Mouse (Mus musculus) neutrophil, adult 5-6 weeks (primary cell): Measurements from ENCODE around the gene Zfp950. TPM values are rescaled to one million over a fixed set of nuclear protein-coding genes. Genes with fewer than 3 reads are reported as not detected.
A peak's percentile ranks its signal among the peaks of the same experiment; 100 is the strongest.

Source experiments
- ATAC-seq: fragments of 151-379, 151-347 bp; 2 replicates; pipeline ENCODE4 v1.8.0; 2017; ENCODE audit warnings: mild to moderate bottlenecking, moderate TSS enrichment; ENCODE audit not compliant: insufficient number of reproducible peaks, poor library complexity, low FRiP score, severe bottlenecking; ENCODE audit errors: extremely low read depth
- total RNA-seq: library from RNA; stranded (forward); fragments of 200-1000 nt; gene quantifications from 2 replicates; pipeline ENCODE4 v1.2.3, GENCODE M21; 2017

Gene Zfp950
- total RNA-seq, 1 experiment from 2014 or later: 84.0 TPM

GRCm38 (mm10) chr19:61065011-61065410 is 75.6 kb downstream of the Zfp950 start:
- ATAC-seq: no peak

GRCm38 (mm10) chr19:61064386-61064785 is 76.3 kb downstream of the Zfp950 start:
- ATAC-seq: no peak

GRCm38 (mm10) chr19:61057581-61057980 is 83.1 kb downstream of the Zfp950 start:
- no peak for ATAC-seq

GRCm38 (mm10) chr19:61056783-61057410 is 83.7 kb downstream of the Zfp950 start:
- ATAC-seq: no peak

- no peak for ATAC-seq
These were observed 87.9 kb downstream of the Zfp950 start for GRCm38 (mm10) chr19:61052786-61053185.

GRCm38 (mm10) chr19:61052008-61052407 is 88.6 kb downstream of the Zfp950 start:
- no peak for ATAC-seq

- no peak for ATAC-seq
These were observed 89.5 kb downstream of the Zfp950 start for GRCm38 (mm10) chr19:61051151-61051550.

- ATAC-seq: no peak
These were observed 91.2 kb downstream of the Zfp950 start for GRCm38 (mm10) chr19:61049413-61049812.

GRCm38 (mm10) chr19:61048646-61049045 is 92.0 kb downstream of the Zfp950 start:
- ATAC-seq: no peak

- ATAC-seq: no peak
These were observed 101.5 kb downstream of the Zfp950 start for GRCm38 (mm10) chr19:61039151-61039550.

- ATAC-seq: no peak
These were observed 109.1 kb downstream of the Zfp950 start for GRCm38 (mm10) chr19:61031570-61031969.

- ATAC-seq: no peak
These were observed 118.6 kb downstream of the Zfp950 start for GRCm38 (mm10) chr19:61021939-61022566.

- ATAC-seq: no peak
These were observed 119.1 kb downstream of the Zfp950 start for GRCm38 (mm10) chr19:61021502-61021901.

- peak; percentile 48; the same call in 1 of the 2 replicates for ATAC-seq
These were observed 123.0 kb downstream of the Zfp950 start for GRCm38 (mm10) chr19:61017477-61018266.

- ATAC-seq: no peak
These were observed 131.4 kb downstream of the Zfp950 start for GRCm38 (mm10) chr19:61009266-61009665.

Other genes with a start within 250 kb of the Zfp950 start
- gene Gm7102, start 35.5 kb upstream of the Zfp950 start, total RNA-seq: not detected in 2 replicates
- gene Gm6020, start 43.0 kb upstream of the Zfp950 start, total RNA-seq: not detected in 2 replicates
- 168 and 172 TPM in 2 replicates for gene Csf2ra, start 87.6 kb upstream of the Zfp950 start, total RNA-seq
- not detected in 2 replicates for gene Gm21060, start 156.2 kb upstream of the Zfp950 start, total RNA-seq